Mouse (Mus musculus) kidney, embryonic 16.5 days (tissue): ENCODE measurements around the gene Coa7. TPM values are rescaled to one million over a fixed set of nuclear protein-coding genes. Genes with fewer than 3 reads are reported as not detected.

Experiments
- ATAC-seq: fragments of 200-750 bp; cut with Nextera tagmentation; 2 replicates; pipeline ENCODE4 v1.8.0; 2017; ENCODE audit warnings: moderate TSS enrichment; ENCODE audit not compliant: low FRiP score, low TSS enrichment
- H3K27ac ChIP-seq: fragments of 300-500 bp; sonication (generic); 2 replicates; pipeline ENCODE4 v1.5.1; 2014; ENCODE audit warnings: low read length
- H3K27me3 ChIP-seq: fragments of 300-500 bp; sonication (generic); 2 replicates; pipeline ENCODE4 v1.6.1; 2014; ENCODE audit warnings: low read length, control low read depth, mixed read lengths; ENCODE audit not compliant: insufficient read depth
- H3K36me3 ChIP-seq: fragments of 300-500 bp; sonication (generic); 2 replicates; pipeline ENCODE4 v1.6.1; 2014; ENCODE audit warnings: low read length, control low read depth, mixed read lengths; ENCODE audit not compliant: insufficient read depth
- H3K4me1 ChIP-seq: fragments of 300-500 bp; sonication (generic); 2 replicates; pipeline ENCODE4 v1.6.1; 2014; ENCODE audit warnings: low read length, control low read depth, mixed read lengths; ENCODE audit not compliant: insufficient read depth
- H3K4me2 ChIP-seq: fragments of 300-500 bp; sonication (generic); replicated peaks from 2 replicates; pipeline ENCODE4 v1.6.1; 2014; ENCODE audit warnings: low read depth, low read length
- H3K4me3 ChIP-seq: fragments of 300-500 bp; sonication (generic); 2 replicates; pipeline ENCODE4 v1.5.1; 2014; ENCODE audit warnings: mild to moderate bottlenecking, low read length
- H3K9ac ChIP-seq: fragments of 300-500 bp; sonication (generic); replicated peaks from 2 replicates; pipeline ENCODE4 v1.6.1; 2014; ENCODE audit warnings: low read length
- H3K9me3 ChIP-seq: fragments of 300-500 bp; sonication (generic); 2 replicates; pipeline ENCODE4 v1.6.1; 2016; ENCODE audit warnings: low read length, control low read depth
- WGBS: fragments of 180-500 bp; shearing (Covaris S2); extraction: QIAGEN DNeasy Blood & Tissue Kit; methylation state at CpG from one replicate; pipeline ENCODE4 v1.1.7; 2014; 5-methylcytosine and 5-hydroxymethylcytosine counted together
- polyA plus RNA-seq: library from polyadenylated mRNA; unstranded; fragments of >200 nt; fragmentation: Nextera tagmentation; extraction: Ambion mirVana; gene quantifications from 2 replicates; pipeline ENCODE4 v1.2.1, GENCODE M21; 2015

Gene Coa7
- polyA plus RNA-seq, 1 experiment from 2014 or later, result 52.9 TPM

GRCm38 (mm10) chr4:108319747-108320146 is 8.2 kb upstream of the Coa7 start:
- Histone ChIP-seq H3K27me3 (no peaks in the 10 kb centered on the region), H3K9me3 (no peaks in the 10 kb centered on the region), H3K27ac (no peak overlapping the region), H3K4me2 (no peak overlapping the region), H3K9ac (no peak overlapping the region), H3K4me3 (no peak overlapping the region), H3K36me3 (no peaks in the 10 kb centered on the region), H3K4me1 (no peaks in the 10 kb centered on the region)
- 70% methylated on average over 6 of the region's 6 CpGs for WGBS
- ATAC-seq, result no peak

- 56% methylated on average over 7 of the region's 7 CpGs for WGBS
- H3K4me3 ChIP-seq, result no peak overlapping the region
- H3K9ac ChIP-seq, result no peak overlapping the region
- H3K27ac ChIP-seq, result no peak overlapping the region
- H3K4me2 ChIP-seq, result no peak overlapping the region
- ATAC-seq, result peak; percentile 49
- no peaks in the 10 kb centered on the region for H3K27me3 ChIP-seq
- no peaks in the 10 kb centered on the region for H3K36me3 ChIP-seq
- no peaks in the 10 kb centered on the region for H3K4me1 ChIP-seq
- H3K9me3 ChIP-seq, result no peaks in the 10 kb centered on the region
Measured at GRCm38 (mm10) chr4:108320627-108321380, 7.1 kb upstream of the Coa7 start.

GRCm38 (mm10) chr4:108323588-108323987 is 4.4 kb upstream of the Coa7 start:
- Histone ChIP-seq H3K4me1 (peaks cover 8% of the 10 kb centered on the region), H3K9me3 (no peaks in the 10 kb centered on the region), H3K27ac (no peak overlapping the region), H3K4me2 (no peak overlapping the region), H3K9ac (no peak overlapping the region), H3K27me3 (no peaks in the 10 kb centered on the region), H3K4me3 (no peak overlapping the region), H3K36me3 (no peaks in the 10 kb centered on the region)
- ATAC-seq, result no peak
- 72% methylated on average over 5 of the region's 5 CpGs for WGBS

- Histone ChIP-seq H3K9me3 (no peaks in the 10 kb centered on the region), H3K4me1 (peaks cover 11% of the 10 kb centered on the region), H3K9ac (peak overlapping the region; percentile 86), H3K27ac (peak overlapping the region; percentile 97), H3K27me3 (no peaks in the 10 kb centered on the region), H3K4me3 (peak overlapping the region; percentile 71), H3K36me3 (peaks cover under 1% of the 10 kb centered on the region; the same call in 1 of the 2 replicates), H3K4me2 (peak overlapping the region; percentile 69)
- 34% methylated on average over 6 of the region's 6 CpGs for WGBS
- peak; percentile 35; the same call in 1 of the 2 replicates for ATAC-seq
Measured at GRCm38 (mm10) chr4:108327071-108327579, 815 bp upstream of the Coa7 start.

GRCm38 (mm10) chr4:108329840-108330239 is 1.9 kb downstream of the Coa7 start:
- H3K4me1 ChIP-seq, result peaks cover 11% of the 10 kb centered on the region
- H3K36me3 ChIP-seq, result peaks cover 12% of the 10 kb centered on the region
- H3K9me3 ChIP-seq, result no peaks in the 10 kb centered on the region
- H3K4me3 ChIP-seq, result no peak overlapping the region
- H3K4me2 ChIP-seq, result no peak overlapping the region
- H3K27me3 ChIP-seq, result no peaks in the 10 kb centered on the region
- WGBS, result 92% methylated on average over 6 of the region's 6 CpGs
- no peak for ATAC-seq
- H3K9ac ChIP-seq, result no peak overlapping the region
- no peak overlapping the region for H3K27ac ChIP-seq

- H3K9ac ChIP-seq, result no peak overlapping the region
- H3K9me3 ChIP-seq, result no peaks in the 10 kb centered on the region
- H3K4me2 ChIP-seq, result no peak overlapping the region
- peaks cover 23% of the 10 kb centered on the region for H3K36me3 ChIP-seq
- ATAC-seq, result no peak
- H3K4me1 ChIP-seq, result peaks cover 11% of the 10 kb centered on the region
- no peak overlapping the region for H3K4me3 ChIP-seq
- 83% methylated on average over 9 of the region's 9 CpGs for WGBS
- no peaks in the 10 kb centered on the region for H3K27me3 ChIP-seq
- H3K27ac ChIP-seq, result no peak overlapping the region
Measured at GRCm38 (mm10) chr4:108332041-108332440, 4.1 kb downstream of the Coa7 start.

- Histone ChIP-seq H3K4me2 (no peak overlapping the region), H3K4me3 (no peak overlapping the region), H3K27me3 (no peaks in the 10 kb centered on the region), H3K4me1 (no peaks in the 10 kb centered on the region), H3K36me3 (peaks cover 43% of the 10 kb centered on the region), H3K9me3 (no peaks in the 10 kb centered on the region), H3K9ac (no peak overlapping the region), H3K27ac (no peak overlapping the region)
- 90% methylated on average over 6 of the region's 6 CpGs for WGBS
- ATAC-seq, result no peak
Measured at GRCm38 (mm10) chr4:108335413-108335812, 7.5 kb downstream of the Coa7 start.

- no peaks in the 10 kb centered on the region for H3K4me1 ChIP-seq
- no peak overlapping the region for H3K4me3 ChIP-seq
- ATAC-seq, result no peak
- H3K9ac ChIP-seq, result no peak overlapping the region
- H3K36me3 ChIP-seq, result peaks cover 43% of the 10 kb centered on the region
- WGBS, result 74% methylated on average over 2 of the region's 2 CpGs
- no peak overlapping the region for H3K27ac ChIP-seq
- H3K9me3 ChIP-seq, result no peaks in the 10 kb centered on the region
- no peak overlapping the region for H3K4me2 ChIP-seq
- H3K27me3 ChIP-seq, result no peaks in the 10 kb centered on the region
Measured at GRCm38 (mm10) chr4:108336765-108337164, 8.8 kb downstream of the Coa7 start.

- H3K27ac ChIP-seq, result no peak overlapping the region
- no peak overlapping the region for H3K4me2 ChIP-seq
- ATAC-seq, result no peak
- peaks cover 38% of the 10 kb centered on the region for H3K36me3 ChIP-seq
- H3K9me3 ChIP-seq, result no peaks in the 10 kb centered on the region
- no peaks in the 10 kb centered on the region for H3K27me3 ChIP-seq
- 67% methylated on average over 3 of the region's 3 CpGs for whole genome bisulfite sequencing
- no peaks in the 10 kb centered on the region for H3K4me1 ChIP-seq
- no peak overlapping the region for H3K4me3 ChIP-seq
- no peak overlapping the region for H3K9ac ChIP-seq
Measured at GRCm38 (mm10) chr4:108337817-108338216, 9.9 kb downstream of the Coa7 start.

- Histone ChIP-seq H3K27me3 (no peaks in the 10 kb centered on the region), H3K4me3 (no peak overlapping the region), H3K4me2 (no peak overlapping the region), H3K4me1 (no peaks in the 10 kb centered on the region), H3K27ac (no peak overlapping the region), H3K36me3 (peaks cover 38% of the 10 kb centered on the region), H3K9ac (0 out of 2 replicates have a peak overlapping the region, but pooled peaks have one; percentile 22), H3K9me3 (no peaks in the 10 kb centered on the region)
- 63% methylated on average over 9 of the region's 9 CpGs for WGBS
- no peak for ATAC-seq
Measured at GRCm38 (mm10) chr4:108338321-108338733, 10.4 kb downstream of the Coa7 start.
